Mouse (Mus musculus): ENCODE data around the gene Gdpd5. TPM values are rescaled to one million over a fixed set of nuclear protein-coding genes. Genes with fewer than 3 reads are reported as not detected.

The Gdpd5 gene
- total and polyA plus RNA-seq, 3 experiments = 21.5 to 30.7 (median 26.3) TPM

GRCm38 (mm10) chr7:99476558-99477114 is 95.4 kb downstream of the Gdpd5 start:
- 0 out of 2 replicates have a peak, but pooled peaks have one; percentile 6 for TF ChIP-seq POLR2A (IDR thresholded peaks at IDR 0.05; ENCODE audit: insufficient read depth, low read depth, low read length)
- no peak for TF ChIP-seq EP300 (IDR thresholded peaks at IDR 0.05; ENCODE audit: insufficient read depth, low read depth, low read length)
- TF ChIP-seq CTCF (IDR thresholded peaks at IDR 0.05) = no peak
- no peak overlapping the region for H3K4me3 ChIP-seq
- H3K27me3 ChIP-seq (ENCODE audit: control insufficient read depth, insufficient read depth, low read length) = no peaks in the 10 kb centered on the region
- no peak for DNase-seq
- peaks cover 9% of the 10 kb centered on the region for H3K36me3 ChIP-seq (ENCODE audit: control insufficient read depth, insufficient read depth, low read length)
- H3K9ac ChIP-seq (ENCODE audit: low read depth, low read length) = no peak overlapping the region
- H3K79me2 ChIP-seq (replicated peaks; ENCODE audit: control insufficient read depth, insufficient read depth, low read length) = peaks cover 1% of the 10 kb centered on the region; the same call in 1 of the 2 replicates
- intact Hi-C loops (cut with DNase I) = no loop called here
- H3K4me1 ChIP-seq (ENCODE audit: control insufficient read depth, insufficient read depth, low read length) = no peaks in the 10 kb centered on the region; the same call in 1 of the 2 replicates
- no peak overlapping the region for H3K27ac ChIP-seq
- 24% methylated on average over 3 of the region's 3 CpGs for WGBS

- no peaks in the 10 kb centered on the region for H3K27me3 ChIP-seq (ENCODE audit: control insufficient read depth, insufficient read depth, low read length)
- DNase-seq = no peak
- TF ChIP-seq EP300 (IDR thresholded peaks at IDR 0.05; ENCODE audit: insufficient read depth, low read depth, low read length) (no peak), CTCF (IDR thresholded peaks at IDR 0.05) (no peak), POLR2A (IDR thresholded peaks at IDR 0.05; ENCODE audit: insufficient read depth, low read depth, low read length) (no peak)
- H3K4me3 ChIP-seq = no peak overlapping the region
- no peaks in the 10 kb centered on the region; the same call in none of the 2 replicates for H3K4me1 ChIP-seq (ENCODE audit: control insufficient read depth, insufficient read depth, low read length)
- no peak overlapping the region for H3K27ac ChIP-seq
- 89% methylated on average over 5 of the region's 5 CpGs for WGBS
- peaks cover 12% of the 10 kb centered on the region for H3K36me3 ChIP-seq (ENCODE audit: control insufficient read depth, insufficient read depth, low read length)
- intact Hi-C loops (cut with DNase I) = no loop called here
- no peak overlapping the region for H3K9ac ChIP-seq (ENCODE audit: low read depth, low read length)
- peaks cover 2% of the 10 kb centered on the region; the same call in 1 of the 2 replicates for H3K79me2 ChIP-seq (replicated peaks; ENCODE audit: control insufficient read depth, insufficient read depth, low read length)
Observed at GRCm38 (mm10) chr7:99477235-99477634, 96.0 kb downstream of the Gdpd5 start.

GRCm38 (mm10) chr7:99482637-99483036 is 101.4 kb downstream of the Gdpd5 start:
- Histone ChIP-seq H3K4me1 (ENCODE audit: control insufficient read depth, insufficient read depth, low read length) (no peaks in the 10 kb centered on the region; the same call in none of the 2 replicates), H3K9ac (ENCODE audit: low read depth, low read length) (peak overlapping the region; percentile 71), H3K27ac (peak overlapping the region; percentile 83), H3K27me3 (ENCODE audit: control insufficient read depth, insufficient read depth, low read length) (no peaks in the 10 kb centered on the region), H3K36me3 (ENCODE audit: control insufficient read depth, insufficient read depth, low read length) (peaks cover 15% of the 10 kb centered on the region), H3K4me3 (peak overlapping the region; percentile 73), H3K79me2 (replicated peaks; ENCODE audit: control insufficient read depth, insufficient read depth, low read length) (peaks cover 2% of the 10 kb centered on the region; the same call in 1 of the 2 replicates)
- intact Hi-C loops (cut with DNase I) = loop anchor here (5.0 kb wide), 2 partner anchors 375 to 890 kb away; partner anchors contain the start of genes C2cd3, Ppme1 and Xrra1
- no peak for DNase-seq
- TF ChIP-seq CTCF (IDR thresholded peaks at IDR 0.05) = no peak
- TF ChIP-seq EP300 (IDR thresholded peaks at IDR 0.05; ENCODE audit: insufficient read depth, low read depth, low read length) = no peak
- no peak for TF ChIP-seq POLR2A (IDR thresholded peaks at IDR 0.05; ENCODE audit: insufficient read depth, low read depth, low read length)
- 2% methylated on average over 6 of the region's 6 CpGs for WGBS

GRCm38 (mm10) chr7:99483271-99483923 is 102.2 kb downstream of the Gdpd5 start, which contains the start of gene Rps3:
Rps3 (minus strand) TSS chr7:99483738.
- under 1% methylated on average over 45 of the region's 45 CpGs for WGBS
- Histone ChIP-seq H3K79me2 (replicated peaks; ENCODE audit: control insufficient read depth, insufficient read depth, low read length) (peaks cover 2% of the 10 kb centered on the region; the same call in 1 of the 2 replicates), H3K36me3 (ENCODE audit: control insufficient read depth, insufficient read depth, low read length) (peaks cover 11% of the 10 kb centered on the region), H3K4me1 (ENCODE audit: control insufficient read depth, insufficient read depth, low read length) (no peaks in the 10 kb centered on the region; the same call in none of the 2 replicates), H3K9ac (ENCODE audit: low read depth, low read length) (peak within 1 kb of the TSS; percentile 71), H3K27me3 (ENCODE audit: control insufficient read depth, insufficient read depth, low read length) (no peaks in the 10 kb centered on the region), H3K4me3 (peak within 1 kb of the TSS; percentile 73), H3K27ac (peak within 1 kb of the TSS; percentile 83)
- peak; percentile 91 to 95 for DNase-seq
- intact Hi-C loops (cut with DNase I) = loop anchor here (5.0 kb wide), 2 partner anchors 374 to 889 kb away; partner anchors contain the start of genes C2cd3, Ppme1 and Xrra1
- TF ChIP-seq EP300 (IDR thresholded peaks at IDR 0.05; ENCODE audit: insufficient read depth, low read depth, low read length) (peak; percentile 66; the same call in 1 of the 2 replicates), POLR2A (IDR thresholded peaks at IDR 0.05; ENCODE audit: insufficient read depth, low read depth, low read length) (peak; percentile 96), CTCF (IDR thresholded peaks at IDR 0.05) (no peak)

GRCm38 (mm10) chr7:99483924-99484319 is 102.7 kb downstream of the Gdpd5 start:
- TF ChIP-seq POLR2A (IDR thresholded peaks at IDR 0.05; ENCODE audit: insufficient read depth, low read depth, low read length) (no peak), EP300 (IDR thresholded peaks at IDR 0.05; ENCODE audit: insufficient read depth, low read depth, low read length) (no peak), CTCF (IDR thresholded peaks at IDR 0.05) (no peak)
- peak overlapping the region; percentile 53 for H3K27ac ChIP-seq
- WGBS = 44% methylated on average over 8 of the region's 8 CpGs
- H3K4me1 ChIP-seq (ENCODE audit: control insufficient read depth, insufficient read depth, low read length) = no peaks in the 10 kb centered on the region; the same call in none of the 2 replicates
- intact Hi-C loops (cut with DNase I) = loop anchor here (5.0 kb wide), 2 partner anchors 373 to 888 kb away; partner anchors contain the start of genes C2cd3, Ppme1 and Xrra1
- peaks cover 11% of the 10 kb centered on the region for H3K36me3 ChIP-seq (ENCODE audit: control insufficient read depth, insufficient read depth, low read length)
- peaks cover 2% of the 10 kb centered on the region; the same call in 1 of the 2 replicates for H3K79me2 ChIP-seq (replicated peaks; ENCODE audit: control insufficient read depth, insufficient read depth, low read length)
- DNase-seq = no peak
- H3K9ac ChIP-seq (ENCODE audit: low read depth, low read length) = 0 out of 2 replicates have a peak overlapping the region, but pooled peaks have one; percentile 26
- peak overlapping the region; percentile 35 for H3K4me3 ChIP-seq
- H3K27me3 ChIP-seq (ENCODE audit: control insufficient read depth, insufficient read depth, low read length) = no peaks in the 10 kb centered on the region
